Mouse (Mus musculus) intestine, embryonic 14.5 days (tissue): ENCODE data around the gene Antxrl. TPM values are rescaled to one million over a fixed set of nuclear protein-coding genes. Genes with fewer than 3 reads are reported as not detected.
A peak's percentile ranks its signal among the peaks of the same experiment; 100 is the strongest.

Experiments used
- ATAC-seq: fragments of 200-750 bp; cut with Nextera tagmentation; replicated peaks from 2 replicates; pipeline ENCODE4 v1.8.0; 2017; ENCODE audit warnings: low read depth, moderate number of reproducible peaks, moderate TSS enrichment, moderate library complexity; ENCODE audit not compliant: low FRiP score, low TSS enrichment
- DNase-seq: peaks from one replicate; pipeline ENCODE4 v3.0.0-alpha.2; 2018; ENCODE audit warnings: low spot score
- H3K27ac ChIP-seq: fragments of 300-500 bp; sonication (generic); 2 replicates; pipeline ENCODE4 v1.5.1; 2014; ENCODE audit warnings: low read depth, mild to moderate bottlenecking, control low read depth
- H3K27me3 ChIP-seq: fragments of 300-500 bp; sonication (generic); replicated peaks from 2 replicates; pipeline ENCODE4 v1.6.1; 2014; ENCODE audit warnings: low read length, control low read depth; ENCODE audit not compliant: control insufficient read depth, insufficient read depth
- H3K36me3 ChIP-seq: fragments of 300-500 bp; sonication (generic); 2 replicates; pipeline ENCODE4 v1.6.1; 2014; ENCODE audit warnings: low read length, control low read depth; ENCODE audit not compliant: control insufficient read depth, insufficient read depth
- H3K4me1 ChIP-seq: fragments of 300-500 bp; sonication (generic); replicated peaks from 2 replicates; pipeline ENCODE4 v1.6.1; 2014; ENCODE audit warnings: low read length, control low read depth, mixed read lengths; ENCODE audit not compliant: control insufficient read depth, insufficient read depth
- H3K4me2 ChIP-seq: fragments of 300-500 bp; sonication (generic); 2 replicates; pipeline ENCODE4 v1.6.1; 2014; ENCODE audit warnings: low read length
- H3K4me3 ChIP-seq: fragments of 300-500 bp; sonication (generic); 2 replicates; pipeline ENCODE4 v1.5.1; 2014; ENCODE audit warnings: low read depth, low read length, control low read depth, mixed read lengths
- H3K9ac ChIP-seq: fragments of 300-500 bp; sonication (generic); 2 replicates; pipeline ENCODE4 v1.6.1; 2014; ENCODE audit warnings: mild to moderate bottlenecking, low read length
- H3K9me3 ChIP-seq: fragments of 300-500 bp; sonication (generic); 2 replicates; pipeline ENCODE4 v1.6.1; 2016; ENCODE audit warnings: low read length, control low read depth; ENCODE audit not compliant: control insufficient read depth
- WGBS: fragments of 180-500 bp; shearing (Covaris S2); extraction: QIAGEN DNeasy Blood & Tissue Kit; methylation state at CpG from one replicate; pipeline ENCODE4 v1.1.7; 2014; 5-methylcytosine and 5-hydroxymethylcytosine counted together
- polyA plus RNA-seq: library from polyadenylated mRNA; unstranded; fragments of >200 nt; fragmentation: Nextera tagmentation; extraction: Ambion mirVana; gene quantifications from 2 replicates; pipeline ENCODE4 v1.2.1, GENCODE M21; 2014

The Antxrl gene
- polyA plus RNA-seq, 1 experiment from 2014 or later = not detected

- H3K9me3 ChIP-seq = no peaks in the 10 kb centered on the region
- no peak for ATAC-seq
- no peak for DNase-seq
Observed at GRCm38 (mm10) chr14:34107594-34107993, 55.1 kb downstream of the Antxrl start.

GRCm38 (mm10) chr14:34114311-34114710, 61.8 kb downstream of the Antxrl start:
- no peak overlapping the region for H3K4me2 ChIP-seq
- H3K36me3 ChIP-seq = no peaks in the 10 kb centered on the region
- no peak for ATAC-seq
- no peaks in the 10 kb centered on the region for H3K4me1 ChIP-seq
- H3K27ac ChIP-seq = no peak overlapping the region
- H3K4me3 ChIP-seq = no peak overlapping the region
- no peaks in the 10 kb centered on the region for H3K27me3 ChIP-seq
- 91% methylated on average over 4 of the region's 4 CpGs for WGBS
- H3K9ac ChIP-seq = no peak overlapping the region
- DNase-seq = no peak
- H3K9me3 ChIP-seq = no peaks in the 10 kb centered on the region

More at GRCm38 (mm10) chr14:34107594-34107993, 55.1 kb downstream of the Antxrl start:
- Histone ChIP-seq H3K9ac (no peak overlapping the region), H3K27ac (no peak overlapping the region), H3K4me2 (no peak overlapping the region), H3K4me3 (no peak overlapping the region), H3K36me3 (no peaks in the 10 kb centered on the region), H3K4me1 (no peaks in the 10 kb centered on the region), H3K27me3 (no peaks in the 10 kb centered on the region)
- 69% methylated on average over 4 of the region's 4 CpGs for WGBS

DNA sequence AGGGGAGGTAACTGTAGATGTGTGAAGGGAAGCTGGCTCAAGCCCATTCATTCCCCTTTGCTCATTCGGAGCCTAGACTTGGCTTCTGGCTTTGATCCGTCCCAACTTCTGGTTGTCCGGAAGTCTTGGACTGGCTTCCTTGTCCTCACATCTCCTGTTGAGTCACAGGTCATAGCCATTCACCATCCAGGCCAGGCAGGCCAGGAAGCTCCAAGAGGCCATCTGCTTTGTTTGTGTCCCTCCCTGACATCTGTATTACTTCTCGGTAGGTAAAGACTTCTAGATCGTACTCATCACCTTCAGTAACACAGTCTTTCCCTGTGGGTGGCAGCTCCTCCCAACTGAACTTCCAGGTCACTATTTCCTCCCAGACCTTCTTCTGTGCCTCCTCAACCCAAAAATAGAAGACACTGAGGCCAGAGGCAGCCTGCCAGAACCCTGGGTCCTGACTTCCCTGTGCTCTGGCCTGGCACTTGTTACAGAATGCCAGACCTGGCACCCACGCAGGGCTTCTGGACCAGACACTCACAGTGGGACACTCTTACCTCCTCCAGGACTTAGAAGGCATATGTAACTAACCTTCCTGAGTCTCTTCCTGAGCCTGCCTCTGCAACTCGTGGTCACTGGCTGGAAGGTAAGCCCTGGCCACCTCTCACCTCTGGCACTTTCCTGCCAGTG, 66.7 kb downstream of the Antxrl start:
- Histone ChIP-seq H3K4me3 (no peak overlapping the region), H3K4me1 (no peaks in the 10 kb centered on the region), H3K4me2 (no peak overlapping the region), H3K9ac (no peak overlapping the region), H3K9me3 (no peaks in the 10 kb centered on the region), H3K27ac (no peak overlapping the region), H3K27me3 (no peaks in the 10 kb centered on the region), H3K36me3 (no peaks in the 10 kb centered on the region)
- WGBS = 75% methylated on average over 7 of the region's 7 CpGs
- DNase-seq (peak; percentile 48), ATAC-seq (no peak)

DNA sequence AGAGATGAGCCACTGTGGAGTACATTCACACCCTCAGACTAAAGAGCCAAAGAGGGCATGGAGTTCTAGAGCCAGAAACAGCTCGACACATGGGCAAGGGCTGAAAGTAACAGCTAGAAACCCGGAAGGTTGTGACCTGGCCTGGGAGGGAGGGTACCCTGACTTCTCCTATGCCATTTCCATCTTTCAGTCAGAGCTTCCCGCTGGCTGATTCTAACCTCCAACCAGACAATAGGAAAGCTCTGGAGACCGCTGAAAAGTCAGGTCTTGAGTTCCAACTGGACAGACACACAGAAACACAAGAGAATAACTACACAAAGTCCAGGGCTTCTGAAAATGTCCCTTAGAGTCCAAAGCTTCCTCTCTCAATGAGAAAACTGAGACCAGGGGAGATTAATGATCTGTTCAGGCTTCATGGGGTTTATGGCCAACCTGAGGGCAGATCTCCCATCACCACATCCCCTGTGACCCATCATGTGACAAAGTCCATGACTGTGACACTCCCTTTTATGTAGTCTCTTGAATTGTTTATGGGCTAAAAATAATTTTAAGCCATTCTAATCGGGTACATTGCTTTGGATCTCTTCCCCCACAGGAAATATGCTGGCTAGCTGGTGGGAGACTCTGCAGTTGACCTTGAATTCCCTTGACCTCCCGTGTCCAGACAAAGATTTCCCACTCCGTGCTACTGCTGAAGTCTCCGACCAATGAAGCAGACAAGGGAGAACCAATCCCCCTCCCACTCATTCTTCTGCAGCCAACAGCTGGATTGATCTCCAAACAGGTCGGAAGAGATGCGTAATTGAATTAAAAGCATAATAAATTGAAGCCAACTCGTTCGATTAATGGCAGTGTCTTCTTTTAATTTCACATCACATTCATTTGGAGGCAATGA, 67.8 kb downstream of the Antxrl start:
- no peak for ATAC-seq
- 74% methylated on average over 12 of the region's 12 CpGs for WGBS
- no peak for DNase-seq
- H3K27ac ChIP-seq = no peak overlapping the region
- no peaks in the 10 kb centered on the region for H3K4me1 ChIP-seq
- no peaks in the 10 kb centered on the region for H3K27me3 ChIP-seq
- no peak overlapping the region for H3K4me3 ChIP-seq
- no peaks in the 10 kb centered on the region for H3K36me3 ChIP-seq
- H3K9me3 ChIP-seq = no peaks in the 10 kb centered on the region
- H3K9ac ChIP-seq = no peak overlapping the region
- H3K4me2 ChIP-seq = no peak overlapping the region

GRCm38 (mm10) chr14:34120923-34121351, 68.4 kb downstream of the Antxrl start:
- no peaks in the 10 kb centered on the region for H3K27me3 ChIP-seq
- no peaks in the 10 kb centered on the region for H3K36me3 ChIP-seq
- H3K4me2 ChIP-seq = no peak overlapping the region
- ATAC-seq = no peak
- 89% methylated on average over 3 of the region's 3 CpGs for WGBS
- H3K9me3 ChIP-seq = no peaks in the 10 kb centered on the region
- no peak for DNase-seq
- H3K4me1 ChIP-seq = no peaks in the 10 kb centered on the region
- no peak overlapping the region for H3K4me3 ChIP-seq
- no peak overlapping the region for H3K27ac ChIP-seq
- no peak overlapping the region for H3K9ac ChIP-seq

- no peaks in the 10 kb centered on the region for H3K4me1 ChIP-seq
- H3K9ac ChIP-seq = no peak overlapping the region
- ATAC-seq = no peak
- no peaks in the 10 kb centered on the region for H3K9me3 ChIP-seq
- no peak overlapping the region for H3K4me2 ChIP-seq
- no peaks in the 10 kb centered on the region for H3K36me3 ChIP-seq
- WGBS = 97% methylated on average over 4 of the region's 4 CpGs
- no peaks in the 10 kb centered on the region for H3K27me3 ChIP-seq
- no peak overlapping the region for H3K27ac ChIP-seq
- DNase-seq = no peak
- no peak overlapping the region for H3K4me3 ChIP-seq
Observed at GRCm38 (mm10) chr14:34121691-34122090, 69.2 kb downstream of the Antxrl start.

Other genes with a start within 250 kb of the Antxrl start
- gene Gdf10, start 129.1 kb upstream of the Antxrl start, polyA plus RNA-seq = 8.8 and 9.4 TPM in 2 replicates
- gene Gdf2, start 111.7 kb upstream of the Antxrl start, polyA plus RNA-seq = 0.05 TPM in 2 replicates
- not detected in 2 replicates for gene Rbp3, start 98.7 kb upstream of the Antxrl start, polyA plus RNA-seq
- gene Zfp488, start 73.9 kb upstream of the Antxrl start, polyA plus RNA-seq = 0.50 and 0.60 TPM in 2 replicates
- gene Gm30083, start 37.5 kb upstream of the Antxrl start, polyA plus RNA-seq = not detected in 2 replicates
- not detected in 2 replicates for gene Gm5460, start 35.9 kb upstream of the Antxrl start, polyA plus RNA-seq
- gene Anxa8, start 33.3 kb downstream of the Antxrl start, polyA plus RNA-seq = 0.67 and 1.1 TPM in 2 replicates
- gene A630023A22Rik, start 50.0 kb downstream of the Antxrl start, polyA plus RNA-seq = 0.89 and 1.3 TPM in 2 replicates
- 0.14 and 0.48 TPM in 2 replicates for gene Npy4r, start 99.8 kb downstream of the Antxrl start, polyA plus RNA-seq
- 0.39 TPM in 2 replicates for gene Gprin2, start 148.9 kb downstream of the Antxrl start, polyA plus RNA-seq
- 0.54 and 0.60 TPM in 2 replicates for gene Syt15, start 166.9 kb downstream of the Antxrl start, polyA plus RNA-seq